Mouse (Mus musculus): ENCODE results near the gene Zfp467.

Gene Zfp467

DNA sequence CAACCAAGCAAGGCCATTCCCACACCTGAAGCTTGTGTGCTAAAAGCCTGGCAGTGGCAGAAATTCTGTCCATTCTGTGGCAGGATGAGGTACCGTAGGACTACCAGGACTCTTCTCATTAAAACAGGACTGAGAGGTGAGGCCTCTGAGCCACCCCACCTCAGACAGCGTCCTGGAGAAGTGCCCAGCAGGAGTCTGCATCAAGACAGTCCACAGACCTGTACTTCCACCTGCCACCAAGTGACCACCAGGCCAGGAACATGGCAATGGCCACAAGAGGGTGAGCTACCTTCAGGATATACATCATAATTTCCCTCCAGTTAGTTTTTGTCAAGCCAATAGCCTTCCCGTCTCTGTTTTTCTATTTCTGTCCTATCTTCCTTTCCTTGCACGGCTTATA is 33.5 kb downstream of the Zfp467 start:
- intact Hi-C loops (cut with DNase I), result no loop called here

DNA sequence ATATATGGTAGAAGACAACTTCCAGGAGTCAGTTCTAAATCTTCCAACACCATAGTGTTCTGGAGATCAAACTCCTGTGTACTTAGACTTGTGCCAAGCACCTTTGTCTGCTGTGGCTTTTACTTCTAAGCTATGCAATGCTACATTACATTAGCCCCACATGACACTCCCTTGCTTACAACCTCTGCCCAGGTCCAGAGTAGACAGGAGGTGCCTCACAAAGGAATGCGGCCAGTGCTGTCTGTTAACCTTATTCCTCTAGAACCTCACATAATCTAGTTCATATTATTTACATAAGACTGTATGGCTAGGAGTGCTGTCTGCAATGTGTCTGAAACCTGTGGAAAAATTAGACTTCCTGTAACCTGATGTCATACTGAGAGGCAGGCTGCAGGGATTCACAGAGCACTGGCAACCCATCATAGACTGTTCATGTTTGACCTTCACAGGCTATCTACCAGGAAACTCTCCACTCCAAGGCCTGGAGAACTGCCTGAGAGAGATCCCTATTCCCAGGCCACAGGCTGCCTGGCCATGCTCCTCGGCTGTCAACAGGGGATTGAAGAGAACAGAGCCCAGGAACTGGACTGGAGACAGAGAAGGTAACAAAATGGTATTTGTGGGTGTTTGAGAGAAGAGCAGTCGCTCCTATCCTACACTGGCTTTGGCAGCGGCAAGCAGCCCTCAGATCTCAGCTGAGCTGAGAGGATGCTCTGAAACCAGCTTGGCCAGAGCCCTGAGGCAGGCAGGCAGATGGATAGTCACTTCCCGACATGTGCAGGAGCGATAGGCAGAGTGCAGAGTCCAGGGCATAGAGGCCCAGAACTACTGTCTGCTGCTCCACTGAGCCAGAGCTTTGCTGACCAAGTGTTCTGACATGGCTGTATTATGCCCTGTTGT is 34.2 kb downstream of the Zfp467 start:
- intact Hi-C loops (cut with DNase I), result no loop called here

DNA sequence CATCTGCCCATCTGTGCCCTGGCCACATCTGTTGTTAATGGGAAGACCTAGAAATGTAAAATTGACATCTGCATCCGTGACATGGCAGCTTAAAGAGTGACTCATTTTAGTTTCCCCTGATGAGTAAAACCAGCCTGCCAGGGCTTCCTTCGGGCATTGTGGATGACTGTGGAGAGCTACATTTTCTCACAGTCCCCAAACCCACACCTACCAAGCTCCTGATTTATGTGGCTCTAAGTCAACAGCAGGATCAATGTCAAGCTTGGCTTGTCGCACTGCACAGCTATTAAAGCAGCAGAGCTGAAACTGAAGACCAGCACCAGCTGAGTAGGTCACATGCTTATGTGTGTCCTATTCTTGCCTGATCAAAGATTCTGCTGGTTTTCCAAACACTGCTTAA is 35.1 kb downstream of the Zfp467 start:
- intact Hi-C loops (cut with DNase I), result no loop called here

DNA sequence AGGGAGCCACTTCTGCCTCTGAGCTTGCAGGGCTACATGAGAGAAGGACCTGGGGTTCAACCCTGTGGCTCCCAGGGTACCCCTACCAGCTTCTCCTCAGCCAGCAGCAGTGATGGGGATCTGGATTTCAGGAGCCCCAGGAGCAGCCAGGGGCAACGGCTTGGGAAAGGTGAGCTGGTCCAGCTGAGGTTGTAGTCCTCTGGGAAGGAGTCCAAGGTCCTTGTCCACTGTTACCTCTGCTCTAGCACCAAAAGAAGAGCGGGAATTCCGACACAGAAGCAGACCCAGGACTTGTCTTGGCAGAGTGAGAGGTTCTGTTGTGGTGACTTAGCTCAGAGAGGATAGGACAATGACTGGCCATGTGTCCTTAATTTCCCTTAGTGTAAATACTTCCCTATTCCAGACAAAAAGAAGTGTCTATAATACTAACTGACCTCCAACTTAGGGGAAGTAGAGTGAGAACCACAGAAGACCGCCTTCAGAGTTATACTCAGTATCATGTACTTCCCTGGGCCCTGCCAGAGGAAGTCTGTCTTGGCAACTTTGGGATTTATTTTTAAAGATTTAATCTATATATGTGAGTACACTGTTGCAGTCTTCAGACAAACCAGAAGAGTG is 35.8 kb downstream of the Zfp467 start:
- intact Hi-C loops (cut with DNase I), result no loop called here

DNA sequence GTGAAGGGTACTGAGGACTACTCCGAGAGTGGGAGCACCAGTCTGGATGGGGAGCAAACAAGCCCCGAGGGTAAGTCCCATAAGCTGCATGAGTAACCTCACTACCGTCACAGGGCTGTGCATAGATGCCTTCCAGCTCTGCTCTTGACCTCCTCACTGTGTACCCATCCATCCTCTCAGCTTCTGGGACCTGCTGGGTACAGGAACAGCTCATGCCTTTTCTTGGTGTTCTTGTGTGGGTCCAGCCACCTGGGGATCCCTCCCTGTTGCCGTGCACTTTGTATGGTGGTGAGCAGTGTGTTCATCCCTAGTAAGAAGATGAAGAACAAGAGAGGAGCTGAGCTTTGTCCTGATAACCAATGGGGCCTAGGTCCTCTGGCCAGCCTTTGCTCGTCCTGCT is 41.6 kb downstream of the Zfp467 start:
- intact Hi-C loops (cut with DNase I), result no loop called here

DNA sequence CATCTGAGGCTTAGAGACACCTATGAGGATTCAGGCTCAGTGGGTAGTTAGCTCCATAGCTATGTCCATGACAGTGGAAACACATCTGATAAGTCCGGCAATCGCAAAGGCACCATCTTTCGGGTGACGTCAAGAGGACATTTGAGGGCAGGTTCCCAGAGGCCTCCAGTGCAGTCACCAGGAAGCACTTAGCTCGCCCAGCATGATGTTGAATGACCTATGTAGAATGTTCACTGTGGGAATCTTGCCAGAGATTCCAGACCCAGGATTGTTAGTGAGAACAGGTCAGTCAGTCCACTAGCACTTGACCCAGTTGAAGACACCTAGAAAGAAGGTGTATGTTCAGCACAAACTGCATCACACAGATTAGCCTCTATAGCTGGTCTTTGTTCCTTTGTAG is 45.7 kb downstream of the Zfp467 start:
- intact Hi-C loops (cut with DNase I), result loop anchor here (10.0 kb wide), 1 partner anchor 225 kb away; no protein-coding TSS in a partner anchor

DNA sequence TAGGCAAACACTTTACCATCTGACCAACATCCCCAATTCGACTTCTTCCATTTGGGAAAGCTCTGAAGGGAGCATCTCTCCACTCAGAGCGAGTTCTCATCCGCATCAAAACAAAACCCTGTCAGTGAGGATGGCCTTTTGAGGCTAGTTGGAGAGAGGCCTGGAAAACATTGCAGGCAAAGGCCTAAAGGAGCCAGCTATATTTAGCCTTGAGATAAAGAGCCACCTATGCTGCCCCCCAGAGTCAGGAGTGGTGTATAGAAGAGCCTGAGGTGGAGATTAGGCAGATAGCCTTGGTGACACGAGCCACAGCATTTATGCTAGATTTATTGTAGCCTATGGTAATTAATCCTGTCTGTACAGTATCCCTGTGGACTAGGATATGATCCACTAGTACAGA is 48.3 kb downstream of the Zfp467 start:
- intact Hi-C loops (cut with DNase I), result loop anchor here (10.0 kb wide), 1 partner anchor 223 kb away; no protein-coding TSS in a partner anchor

DNA sequence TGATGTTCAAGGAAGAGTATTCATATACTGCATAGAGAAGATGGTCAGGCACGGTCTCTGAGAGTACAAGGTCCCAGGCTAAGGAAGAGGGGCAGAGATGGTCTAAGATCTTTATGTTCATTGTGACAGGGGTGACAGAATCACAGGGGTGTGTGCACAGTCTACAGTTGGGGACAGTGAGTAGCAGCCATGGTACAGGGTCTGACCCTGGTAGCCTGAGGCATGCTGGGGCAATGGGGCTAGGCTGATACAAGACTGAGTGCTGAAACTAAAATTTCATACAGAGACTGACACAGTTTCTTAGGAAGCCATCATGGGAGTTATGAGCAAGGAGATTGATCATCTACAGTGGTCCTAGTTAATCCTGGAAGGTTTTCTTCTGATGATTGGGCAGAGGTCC is 48.9 kb downstream of the Zfp467 start:
- intact Hi-C loops (cut with DNase I), result loop anchor here (10.0 kb wide), 1 partner anchor 222 kb away; no protein-coding TSS in a partner anchor

DNA sequence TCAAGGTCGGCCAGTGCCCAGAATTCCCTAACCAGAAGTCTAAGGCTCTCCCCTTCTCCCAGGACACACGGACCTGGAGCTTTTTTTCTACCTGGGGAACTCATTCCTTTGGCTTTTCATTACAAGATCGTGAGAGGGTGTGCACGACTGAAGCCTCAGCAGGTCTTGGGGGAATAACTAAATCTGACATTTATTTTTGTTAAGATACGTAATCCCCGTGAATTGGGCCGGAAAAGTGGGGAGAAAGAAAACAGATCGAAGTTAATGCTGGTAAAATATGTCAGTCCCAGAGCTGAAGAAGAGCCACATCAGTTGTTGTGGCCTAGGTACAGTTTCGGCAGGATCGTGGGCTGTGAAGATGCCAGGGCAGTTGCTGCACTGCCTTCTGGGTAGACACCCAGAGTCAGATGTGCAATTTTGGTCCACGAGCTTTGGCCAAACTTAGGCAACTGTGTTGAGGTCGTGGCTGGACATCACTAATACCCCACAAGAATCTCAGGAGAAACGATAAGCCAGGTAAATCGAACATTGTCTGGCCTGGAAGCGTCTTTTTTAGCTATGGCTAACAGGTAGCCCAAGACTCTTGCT is 49.5 kb downstream of the Zfp467 start:
- intact Hi-C loops (cut with DNase I), result loop anchor here (10.0 kb wide), 1 partner anchor 221 kb away; no protein-coding TSS in a partner anchor

DNA sequence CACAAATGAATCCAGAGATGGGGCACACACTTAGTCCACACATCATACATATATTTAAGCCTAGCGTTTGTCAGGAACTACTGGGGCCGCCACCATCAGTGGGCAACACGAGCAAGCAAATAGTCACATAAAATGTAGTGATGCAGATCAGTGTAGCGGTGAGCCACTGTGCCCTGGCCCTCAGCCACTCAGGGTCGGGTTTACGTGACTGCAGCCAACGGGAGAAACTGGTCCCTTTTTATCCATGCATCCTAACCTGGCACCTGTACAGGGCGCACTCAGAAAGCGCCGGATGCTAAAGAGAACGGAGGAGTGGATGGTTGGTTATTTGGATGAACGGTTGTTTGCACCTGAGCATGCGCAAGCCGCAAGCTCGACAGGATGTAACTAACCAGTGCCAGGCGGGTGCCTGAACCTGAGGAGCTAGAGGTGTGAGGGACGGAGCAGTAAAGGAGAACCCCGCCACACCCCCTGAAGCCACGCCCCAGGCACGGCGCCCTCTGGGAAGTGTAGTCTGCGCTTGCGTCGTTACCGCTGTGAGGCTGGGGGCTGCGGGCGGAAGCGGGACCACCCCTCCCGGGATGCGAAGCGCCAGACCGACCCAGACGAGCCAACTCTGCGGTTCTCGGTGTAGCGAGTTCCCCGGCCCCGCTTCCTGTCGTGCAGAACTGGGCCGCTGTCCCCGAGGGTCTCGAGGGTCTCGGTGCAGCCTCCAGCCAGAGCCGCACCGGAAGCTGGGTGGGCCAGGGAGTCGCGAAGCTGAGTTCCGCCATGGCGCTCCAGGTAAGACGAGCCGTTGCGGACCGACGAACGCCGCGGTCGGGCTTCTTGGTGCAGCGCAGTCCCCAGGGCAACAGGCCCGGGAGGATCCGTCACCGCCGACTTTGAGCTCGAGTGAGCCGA is 50.3 kb downstream of the Zfp467 start, which contains the start of gene Krba1:
TSS of gene Krba1 (plus strand) at position 482 of the 903 bp plus-strand sequence.
- intact Hi-C loops (cut with DNase I), result loop anchor here (2.0 to 10.0 kb wide), 2 partner anchors 49 to 221 kb away; partner anchors contain the start of gene Zfp467

DNA sequence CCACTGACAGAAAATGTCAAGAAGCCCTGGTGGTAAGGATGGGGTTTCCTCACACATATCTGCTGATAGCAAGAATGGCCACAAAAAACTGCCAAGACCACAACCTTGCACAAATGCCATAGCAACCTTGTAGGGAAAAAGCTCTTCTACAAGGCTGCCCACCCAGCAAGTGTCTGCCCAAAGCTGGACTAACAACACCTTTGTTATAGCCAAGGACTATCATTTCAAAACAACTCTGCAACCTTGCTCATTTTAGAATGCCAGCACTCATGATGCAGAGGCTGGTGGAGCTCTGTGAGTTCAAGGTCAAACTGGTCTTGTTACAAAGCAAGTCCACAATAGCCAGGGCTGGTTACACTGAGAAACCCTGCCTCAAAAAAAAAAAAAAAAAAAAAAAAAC is 51.8 kb downstream of the Zfp467 start:
- intact Hi-C loops (cut with DNase I), result loop anchor here (2.0 to 10.0 kb wide), 2 partner anchors 51 to 219 kb away; partner anchors contain the start of gene Zfp467

DNA sequence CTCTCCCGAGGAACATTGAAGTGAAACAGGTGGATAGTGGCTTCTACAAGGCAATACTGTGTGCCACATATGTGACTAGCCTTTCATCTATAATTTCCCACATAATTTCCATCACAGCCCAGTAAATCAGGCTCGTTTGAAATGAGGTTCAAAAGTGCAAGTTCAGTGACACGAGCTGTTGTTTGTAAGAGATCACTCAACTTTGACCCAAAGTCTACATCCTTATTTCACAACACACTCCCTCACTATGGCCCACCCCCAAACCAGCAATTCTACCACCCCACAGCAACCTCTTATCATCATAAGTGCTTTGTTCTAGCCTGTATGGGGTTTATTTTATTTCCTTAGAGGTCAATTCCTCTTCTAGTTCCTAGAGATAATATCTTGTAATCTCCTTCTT is 57.4 kb downstream of the Zfp467 start:
- intact Hi-C loops (cut with DNase I), result no loop called here

Small RNA genes within 50 kb of the gene (microRNA-seq; reads per million reads assigned to microRNA genes)
- 0 reads per million in 2 experiments for gene Gm24325

Data from adrenal gland (tissue).